Mouse (Mus musculus) CH12.LX (cell line): ENCODE measurements around the gene D230025D16Rik. TPM values are rescaled to one million over a fixed set of nuclear protein-coding genes. Genes with fewer than 3 reads are reported as not detected.

ENCODE experiments used
- DNase-seq: peaks from one replicate; pipeline ENCODE4 v3.0.0-alpha.2; 2013; ENCODE audit errors: extremely low read depth
- H3K27ac ChIP-seq: 2 replicates; pipeline ENCODE4 v1.5.1; 2012; ENCODE audit warnings: low read depth, mild to moderate bottlenecking, control low read depth, moderate library complexity; ENCODE audit not compliant: insufficient read depth
- H3K27me3 ChIP-seq: replicated peaks from 2 replicates; pipeline ENCODE3; 2012; ENCODE audit warnings: inconsistent platforms
- H3K36me3 ChIP-seq, 2 experiments: replicated peaks in 1 of 2; 2 replicates each; pipeline versions ENCODE3 to v1.6.1; 2012; ENCODE audit warnings: inconsistent platforms in 1 of 2, low read length in 1 of 2, mild to moderate bottlenecking in 1 of 2, mixed read lengths in 1 of 2, moderate library complexity in 1 of 2; ENCODE audit not compliant: control insufficient read depth in 1 of 2, insufficient read depth in 1 of 2
- H3K4me1 ChIP-seq, 2 experiments: 2 replicates each; pipeline ENCODE4 v1.6.1; 2012; ENCODE audit warnings: inconsistent platforms in 1 of 2, moderate library complexity in 1 of 2; ENCODE audit not compliant: insufficient read depth in 2 of 2, control insufficient read depth in 1 of 2
- H3K4me2 ChIP-seq: 2 replicates; pipeline ENCODE4 v1.6.1; 2012; ENCODE audit warnings: low read depth, mild to moderate bottlenecking, control low read depth; ENCODE audit not compliant: poor library complexity, insufficient read depth, severe bottlenecking
- H3K4me3 ChIP-seq, 3 experiments: fragments of 150-350 bp in 1 of 3; sonication (generic) in 1 of 3; replicated peaks in 1 of 3; 2 replicates each; pipeline versions ENCODE3 to v1.5.1; 2011 to 2012; ENCODE audit warnings: low read depth in 2 of 3, low read length in 2 of 3, mild to moderate bottlenecking in 2 of 3, moderate library complexity in 2 of 3, control low read depth in 1 of 3, improper control_type of control experiment in 1 of 3, inconsistent platforms in 1 of 3, mixed read lengths in 1 of 3; ENCODE audit not compliant: poor library complexity in 1 of 3
- H3K79me2 ChIP-seq: replicated peaks from 2 replicates; pipeline ENCODE4 v1.6.1; 2012; ENCODE audit warnings: mild to moderate bottlenecking, moderate library complexity; ENCODE audit not compliant: control insufficient read depth, poor library complexity, insufficient read depth, severe bottlenecking; ENCODE audit errors: extremely low read depth
- H3K9ac ChIP-seq: 2 replicates; pipeline ENCODE4 v1.6.1; 2012; ENCODE audit warnings: low read depth, mild to moderate bottlenecking, control low read depth, moderate library complexity; ENCODE audit not compliant: insufficient read depth
- H3K9me3 ChIP-seq: replicated peaks from 2 replicates; pipeline ENCODE3; 2012; ENCODE audit warnings: low read length, inconsistent platforms, mixed read lengths
- BHLHE40 ChIP-seq: IDR thresholded peaks from 2 replicates; pipeline ENCODE4 v1.6.1; 2011; ENCODE audit warnings: mild to moderate bottlenecking, low read depth, low read length, improper control_type of control experiment
- CHD1 ChIP-seq: IDR thresholded peaks from 2 replicates; pipeline ENCODE4 v1.6.1; 2012; ENCODE audit warnings: low read depth, low read length, improper control_type of control experiment, inconsistent platforms
- E2F4 ChIP-seq: IDR thresholded peaks from 2 replicates; pipeline ENCODE4 v1.6.1; 2011; ENCODE audit warnings: low read depth, low read length, improper control_type of control experiment; ENCODE audit not compliant: insufficient replicate concordance
- GABPA ChIP-seq: IDR thresholded peaks from 2 replicates; pipeline ENCODE4 v1.6.1; 2012; ENCODE audit warnings: low read depth, low read length, improper control_type of control experiment, inconsistent platforms; ENCODE audit not compliant: insufficient replicate concordance
- HCFC1 ChIP-seq: IDR thresholded peaks from 2 replicates; pipeline ENCODE4 v1.6.1; 2012; ENCODE audit warnings: low read depth, mild to moderate bottlenecking, inconsistent platforms, low read length, improper control_type of control experiment
- IRF4 ChIP-seq: IDR thresholded peaks from 2 replicates; pipeline ENCODE4 v1.6.1; 2014; ENCODE audit warnings: low read depth, mild to moderate bottlenecking, inconsistent platforms, low read length, improper control_type of control experiment
- JUN ChIP-seq: IDR thresholded peaks from 2 replicates; pipeline ENCODE4 v1.6.1; 2011; ENCODE audit warnings: low read depth, mild to moderate bottlenecking, low read length, improper control_type of control experiment, moderate library complexity; ENCODE audit not compliant: insufficient read depth
- JUND ChIP-seq: conservative IDR thresholded peaks from 2 replicates; pipeline ENCODE4 v1.6.1; 2011; ENCODE audit warnings: low read depth, low read length, improper control_type of control experiment
- KAT2A ChIP-seq: IDR thresholded peaks from 2 replicates; pipeline ENCODE4 v1.6.1; 2012; ENCODE audit warnings: low read length, improper control_type of control experiment, inconsistent platforms; ENCODE audit not compliant: insufficient replicate concordance
- MAFK ChIP-seq: IDR thresholded peaks from 2 replicates; pipeline ENCODE4 v1.6.1; 2011; ENCODE audit warnings: low read length, improper control_type of control experiment; ENCODE audit not compliant: insufficient replicate concordance
- MAX ChIP-seq: IDR thresholded peaks from 2 replicates; pipeline ENCODE4 v1.6.1; 2011; ENCODE audit warnings: low read length, improper control_type of control experiment
- MAZ ChIP-seq: IDR thresholded peaks from 2 replicates; pipeline ENCODE4 v1.6.1; 2012; ENCODE audit warnings: low read depth, mild to moderate bottlenecking, inconsistent platforms, low read length, improper control_type of control experiment, moderate library complexity
- MEF2A ChIP-seq: IDR thresholded peaks from 2 replicates; pipeline ENCODE4 v1.6.1; 2014; ENCODE audit warnings: low read depth, mild to moderate bottlenecking, inconsistent platforms, low read length, improper control_type of control experiment, borderline replicate concordance
- MXI1 ChIP-seq: IDR thresholded peaks from 2 replicates; pipeline ENCODE4 v1.6.1; 2011; ENCODE audit warnings: mild to moderate bottlenecking, low read depth, low read length, improper control_type of control experiment
- NELFE ChIP-seq: IDR thresholded peaks from 2 replicates; pipeline ENCODE4 v1.6.1; 2011; ENCODE audit warnings: low read depth, low read length, improper control_type of control experiment
- PAX5 ChIP-seq: IDR thresholded peaks from 2 replicates; pipeline ENCODE4 v1.6.1; 2012; ENCODE audit warnings: low read length, inconsistent platforms, mixed read lengths
- RCOR1 ChIP-seq: conservative IDR thresholded peaks from 2 replicates; pipeline ENCODE4 v1.6.1; 2012; ENCODE audit warnings: low read depth, mild to moderate bottlenecking, inconsistent platforms, low read length, improper control_type of control experiment
- SMC3 ChIP-seq: IDR thresholded peaks from 2 replicates; pipeline ENCODE4 v1.6.1; 2011; ENCODE audit warnings: low read depth, low read length, improper control_type of control experiment
- TCF12 ChIP-seq: IDR thresholded peaks from 2 replicates; pipeline ENCODE4 v1.6.1; 2014; ENCODE audit warnings: low read depth, mild to moderate bottlenecking, inconsistent platforms, low read length, improper control_type of control experiment
- UBTF ChIP-seq: IDR thresholded peaks from 2 replicates; pipeline ENCODE4 v1.6.1; 2012; ENCODE audit warnings: low read depth, mild to moderate bottlenecking, inconsistent platforms, low read length, improper control_type of control experiment, moderate library complexity
- USF1 ChIP-seq: IDR thresholded peaks from 2 replicates; pipeline ENCODE4 v1.6.1; 2014; ENCODE audit warnings: low read depth, mild to moderate bottlenecking, inconsistent platforms, low read length, improper control_type of control experiment
- USF2 ChIP-seq: conservative IDR thresholded peaks from 2 replicates; pipeline ENCODE4 v1.6.1; 2011; ENCODE audit warnings: low read depth, low read length, improper control_type of control experiment
- dilution Hi-C: fragments of 300-500 bp; cut with MboI; formaldehyde crosslinking; loops from 2 replicates; pipeline ENCODE4 v1.14.3; 2020; ENCODE audit warnings: low sequenced_read_pairs; ENCODE audit not compliant: extremely low pct_unique_long_range_greater_than_20kb, extremely low pct_ligation_motif_present
- in situ Hi-C: fragments of 300-500 bp; cut with MboI; formaldehyde crosslinking; loops from 3 replicates; pipeline ENCODE4 v1.14.3; 2019; ENCODE audit warnings: low sequenced_read_pairs, low pct_ligation_motif_present, low pct_unique_long_range_greater_than_20kb, mixed read lengths
- polyA plus RNA-seq: library from polyadenylated mRNA; unstranded; fragments of >175 nt; gene quantifications from 2 replicates; pipeline ENCODE4 v1.2.1, GENCODE M21; 2012; ENCODE audit warnings: low read depth; ENCODE audit not compliant: insufficient read length
- total RNA-seq, 2 experiments: library from RNA; depleted of rRNA; stranded (reverse); fragments of 300-350 nt in 1 of 2; fragments of >200 nt in 1 of 2; gene quantifications; 2 replicates each; pipeline ENCODE4 v1.2.3; 2012 to 2014

Gene D230025D16Rik
- total and polyA plus RNA-seq, 3 experiments = 10.7 to 21.5 (median 14.0) TPM

- H3K27ac ChIP-seq = no peak overlapping the region
- dilution Hi-C loops (no loop called here), in situ Hi-C loops (no loop called here)
- no peak for DNase-seq
- no peaks in the 10 kb centered on the region for H3K27me3 ChIP-seq
- H3K36me3 ChIP-seq = peaks cover 15 to 55% of the 10 kb centered on the region in 2 experiments
- H3K9ac ChIP-seq = no peak overlapping the region
- H3K4me1 ChIP-seq = peaks cover 0 to 15% of the 10 kb centered on the region in 2 experiments; a peak in 2 of 4 replicates
- no peak overlapping the region for H3K4me2 ChIP-seq
- TF ChIP-seq MAX (no peak), JUND (no peak), USF2 (no peak), CHD1 (no peak), NELFE (no peak), MAFK (no peak), USF1 (no peak), PAX5 (no peak), HCFC1 (no peak), BHLHE40 (no peak), MEF2A (no peak), TCF12 (no peak), IRF4 (no peak), MAZ (no peak)
- 0 out of 2 replicates have a peak, but pooled peaks cover 5% of the 10 kb centered on the region for H3K79me2 ChIP-seq
- no peak overlapping the region for H3K4me3 ChIP-seq
- H3K9me3 ChIP-seq = no peaks in the 10 kb centered on the region
Observed at GRCm38 (mm10) chr8:105233126-105233935, 8.4 kb downstream of the D230025D16Rik start.

- dilution Hi-C loops = no loop called here
- no peak overlapping the region for H3K27ac ChIP-seq
- H3K36me3 ChIP-seq = peaks cover 29 to 70% of the 10 kb centered on the region in 2 experiments
- H3K4me1 ChIP-seq = peaks cover 0 to 15% of the 10 kb centered on the region in 2 experiments; a peak in 2 of 4 replicates
- DNase-seq = no peak
- no peak overlapping the region for H3K4me3 ChIP-seq
- no peak overlapping the region for H3K4me2 ChIP-seq
- no peak overlapping the region for H3K9ac ChIP-seq
- in situ Hi-C loops = no loop called here
- no peaks in the 10 kb centered on the region for H3K79me2 ChIP-seq
- no peaks in the 10 kb centered on the region for H3K27me3 ChIP-seq
- H3K9me3 ChIP-seq = no peaks in the 10 kb centered on the region
- TF ChIP-seq GABPA = no peak
- no peak for TF ChIP-seq UBTF
- no peak for TF ChIP-seq JUND
- no peak for TF ChIP-seq JUN
- no peak for TF ChIP-seq BHLHE40
- TF ChIP-seq E2F4 = no peak
- no peak for TF ChIP-seq USF1
- no peak for TF ChIP-seq RCOR1
- TF ChIP-seq MXI1 = no peak
- no peak for TF ChIP-seq SMC3
- no peak for TF ChIP-seq KAT2A
- TF ChIP-seq, all 38 proteins: peak for 0
Observed at GRCm38 (mm10) chr8:105235206-105235605, 10.3 kb downstream of the D230025D16Rik start.
